Mouse (Mus musculus) small intestine, adult 2 months (tissue): ENCODE data around the gene Muc13.

Experiments
- CTCF ChIP-seq: fragments of 200-500 bp; IDR thresholded peaks from 2 replicates; pipeline ENCODE4 v1.5.1; 2012; ENCODE audit warnings: low read depth, mild to moderate bottlenecking, control low read depth, inconsistent platforms, low read length, moderate library complexity, mixed read lengths; ENCODE audit not compliant: insufficient replicate concordance, insufficient read length; ENCODE audit errors: extremely low read depth
- POLR2A ChIP-seq: fragments of 200-500 bp; IDR thresholded peaks from 2 replicates; pipeline ENCODE4 v1.6.1; 2012; ENCODE audit warnings: low read depth, mild to moderate bottlenecking, control low read depth, inconsistent platforms, low read length, moderate library complexity

- no peak for TF ChIP-seq POLR2A
- no peak for TF ChIP-seq CTCF
Measured at GRCm38 (mm10) chr16:33786657-33787390, 7.0 kb upstream of the Muc13 start.
